Mouse (Mus musculus) lung, postnatal 25 days (tissue): Measurements from ENCODE around the gene Utp11.
"Not testable (repeated sequence)": the region's sequence is repeated elsewhere in the genome, so short reads cannot be mapped to it uniquely, and the experiment has no call there.

Experiments
- DNase-seq: peaks from one replicate; pipeline ENCODE4 v3.0.0; 2022; ENCODE audit warnings: low spot score

Utp11 gene

GRCm38 (mm10) chr4:124693135-124693894 is at the start of gene Utp11:
Gene Utp11 (minus strand): TSS chr4:124693600.
- peak; percentile 94 for DNase-seq

GRCm38 (mm10) chr4:124742839-124743238 is 49.4 kb upstream of the Utp11 start:
- DNase-seq, result no peak

- DNase-seq, result peak; percentile 84
Measured at GRCm38 (mm10) chr4:124741376-124742343, 48.3 kb upstream of the Utp11 start, which contains the start of gene Inpp5b. Gene Inpp5b (plus strand): TSS chr4:124741850.

GRCm38 (mm10) chr4:124738783-124739182 is 45.4 kb upstream of the Utp11 start:
- DNase-seq, result no peak

GRCm38 (mm10) chr4:124738013-124738412 is 44.6 kb upstream of the Utp11 start:
- DNase-seq, result no peak

- DNase-seq, result no peak
Measured at GRCm38 (mm10) chr4:124737486-124737885, 44.1 kb upstream of the Utp11 start.

- no peak for DNase-seq
Measured at GRCm38 (mm10) chr4:124736952-124737351, 43.6 kb upstream of the Utp11 start.

GRCm38 (mm10) chr4:124726121-124726520 is 32.7 kb upstream of the Utp11 start:
- no peak for DNase-seq

- DNase-seq, result no peak
Measured at GRCm38 (mm10) chr4:124719101-124719500, 25.7 kb upstream of the Utp11 start.

GRCm38 (mm10) chr4:124714545-124715481 is 21.4 kb upstream of the Utp11 start, which contains the start of gene Sf3a3:
Gene Sf3a3 (plus strand): TSS chr4:124714776.
- peak; percentile 96 for DNase-seq

- not testable (repeated sequence) for DNase-seq
Measured at GRCm38 (mm10) chr4:124713850-124714249, 20.4 kb upstream of the Utp11 start.

- no peak for DNase-seq
Measured at GRCm38 (mm10) chr4:124712618-124713017, 19.2 kb upstream of the Utp11 start.

GRCm38 (mm10) chr4:124710776-124711291 is 17.4 kb upstream of the Utp11 start:
- peak; percentile 67 for DNase-seq

GRCm38 (mm10) chr4:124709961-124710446 is 16.6 kb upstream of the Utp11 start:
- peak; percentile 42 for DNase-seq

- DNase-seq, result peak; percentile 93
Measured at GRCm38 (mm10) chr4:124708518-124709477, 15.4 kb upstream of the Utp11 start.

GRCm38 (mm10) chr4:124708200-124708517 is 14.8 kb upstream of the Utp11 start:
- DNase-seq, result not testable (repeated sequence)

- DNase-seq, result not testable (repeated sequence)
Measured at GRCm38 (mm10) chr4:124707381-124708199, 14.2 kb upstream of the Utp11 start.

GRCm38 (mm10) chr4:124705661-124706269 is 12.4 kb upstream of the Utp11 start:
- no peak for DNase-seq
